Mouse (Mus musculus) lung, postnatal 0 days (tissue): Measurements from ENCODE around the gene Castor2.

Experiments used
- CTCF ChIP-seq: IDR thresholded peaks from 2 replicates; pipeline ENCODE4 v1.5.1; 2016; ENCODE audit warnings: antibody characterized with exemption, mild to moderate bottlenecking
- EP300 ChIP-seq: IDR thresholded peaks from 2 replicates; pipeline ENCODE4 v1.6.1; 2016; ENCODE audit warnings: antibody characterized with exemption, mild to moderate bottlenecking, control low read depth

GRCm38 (mm10) chr5:134050711-134051110 lies 48.8 kb upstream of the Castor2 start:
- no peak for TF ChIP-seq CTCF
- no peak for TF ChIP-seq EP300
